Mouse (Mus musculus) Muller cell, postnatal 12 days (primary cell): ENCODE measurements at regions not wholly inside any gene's neighbourhood (a gene's known extent, or its start where the extent isn't known, plus 50 kb on each side); places are given as distances from the start of the nearest gene placed in this dataset.
A peak's percentile ranks its signal among the peaks of the same experiment; 100 is the strongest.

Experiments used
- DNase-seq: peaks from one replicate; pipeline ENCODE4 v3.0.0-alpha.2; 2015; ENCODE audit errors: inconsistent ontology term

DNA sequence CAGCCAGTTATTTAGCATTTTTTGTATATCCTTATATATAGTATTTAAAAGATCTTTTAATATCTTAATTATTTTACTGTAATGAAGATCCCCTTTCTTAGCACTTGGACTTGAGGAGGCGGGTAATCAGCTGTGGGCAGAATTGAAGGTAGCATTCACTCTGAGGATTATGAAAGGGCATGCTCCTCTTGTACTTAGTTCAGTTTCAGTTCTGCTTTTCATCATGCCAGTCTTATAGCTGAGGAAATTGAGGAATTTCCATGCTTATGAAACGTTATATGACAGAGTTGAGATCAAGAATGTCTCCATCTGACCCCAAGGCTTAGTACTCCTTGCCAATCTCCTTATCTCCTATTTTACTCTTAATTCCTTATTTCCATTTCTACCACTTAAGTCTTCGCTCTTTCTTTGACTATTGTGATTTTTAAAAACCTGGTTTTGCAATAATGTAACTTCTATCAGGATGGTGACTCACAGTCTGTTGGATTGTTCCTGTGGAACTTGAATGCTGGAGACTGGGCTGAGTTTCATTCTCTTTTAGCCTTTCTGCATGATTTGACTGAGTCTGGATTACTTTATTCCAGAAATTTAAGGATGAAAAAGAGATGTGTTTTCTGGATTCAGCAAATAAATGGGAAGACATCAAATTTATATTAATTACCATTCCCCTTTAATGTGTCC lies 133.6 kb downstream of the Papss1 start:
- DNase-seq = peak; percentile 2

DNA sequence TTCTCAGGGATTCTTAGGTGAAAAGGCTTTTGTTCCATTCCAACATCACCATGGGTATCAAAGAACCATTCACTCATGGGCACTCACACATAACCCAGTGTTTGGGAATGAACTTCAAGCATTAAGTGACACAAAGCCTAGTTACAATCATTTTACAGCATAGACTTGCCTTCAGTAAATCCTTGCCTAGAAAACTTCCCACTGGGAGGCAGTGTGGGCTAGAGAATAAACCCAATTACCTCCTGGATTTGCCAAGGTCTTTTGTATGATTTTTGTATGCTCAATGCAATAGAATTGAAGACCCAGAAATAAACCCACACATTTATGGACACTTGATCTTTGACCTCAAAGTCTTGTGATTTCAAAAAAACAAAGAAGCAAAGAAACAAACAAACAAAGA lies 138.6 kb downstream of the Papss1 start:
- DNase-seq = peak; percentile 30

DNA sequence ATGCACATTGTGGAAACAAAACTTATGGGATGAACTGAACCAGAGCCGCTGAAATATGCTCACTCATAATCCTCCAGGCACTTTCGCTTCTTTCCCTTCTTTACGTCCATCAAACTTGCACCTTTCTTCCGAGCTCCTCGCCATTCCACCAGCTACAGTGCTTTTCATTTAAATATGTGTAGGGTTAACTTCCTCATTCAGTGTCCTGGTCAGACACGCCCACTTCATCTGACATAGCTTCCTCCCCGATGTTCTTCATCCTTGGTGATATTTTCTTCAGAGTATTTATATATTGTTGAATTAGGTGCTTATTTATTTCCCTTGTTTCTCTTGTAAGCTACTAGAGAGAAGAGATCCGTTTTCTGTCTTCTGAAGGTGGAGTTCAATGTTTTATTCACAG lies 149.0 kb downstream of the Papss1 start:
- DNase-seq = no peak

DNA sequence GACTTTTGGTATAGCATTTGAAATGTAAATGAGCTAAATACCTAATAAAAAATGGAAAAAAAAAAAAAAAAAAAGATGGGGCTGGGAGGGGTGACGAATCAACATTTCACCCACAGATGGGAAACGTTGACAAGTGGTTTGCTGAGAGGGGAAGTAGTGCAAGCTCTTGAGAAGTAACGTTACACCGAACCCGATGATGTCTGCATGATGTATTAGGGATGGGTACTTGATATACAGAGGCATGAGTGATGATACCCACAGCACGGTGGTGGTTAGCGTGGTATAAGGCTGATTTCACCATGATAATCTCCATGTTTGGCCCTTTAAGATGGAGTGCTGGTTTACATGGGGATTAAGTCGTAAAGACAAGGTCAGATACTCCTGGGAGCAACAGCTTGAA lies 154.2 kb downstream of the Papss1 start:
- DNase-seq = no peak

DNA sequence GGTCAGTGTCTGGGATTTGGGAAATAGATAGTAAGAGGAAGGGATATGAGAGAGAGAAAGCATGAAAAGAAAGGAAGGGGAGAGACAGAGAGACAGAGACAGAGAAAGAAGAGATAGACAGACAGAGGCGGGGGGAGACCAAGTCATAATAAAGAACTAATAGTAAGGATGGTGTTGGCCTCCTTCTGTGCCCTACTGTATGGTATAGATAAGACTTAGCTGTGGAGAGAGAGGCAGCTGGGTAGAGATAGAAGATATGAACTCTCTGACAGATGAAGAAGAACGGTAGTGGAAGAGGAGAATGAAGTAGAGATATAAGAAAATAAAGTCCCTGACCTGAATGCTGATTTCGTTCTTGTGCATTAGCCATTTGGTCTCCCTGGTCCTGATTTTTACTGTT lies 164.1 kb downstream of the Papss1 start:
- no peak for DNase-seq

DNA sequence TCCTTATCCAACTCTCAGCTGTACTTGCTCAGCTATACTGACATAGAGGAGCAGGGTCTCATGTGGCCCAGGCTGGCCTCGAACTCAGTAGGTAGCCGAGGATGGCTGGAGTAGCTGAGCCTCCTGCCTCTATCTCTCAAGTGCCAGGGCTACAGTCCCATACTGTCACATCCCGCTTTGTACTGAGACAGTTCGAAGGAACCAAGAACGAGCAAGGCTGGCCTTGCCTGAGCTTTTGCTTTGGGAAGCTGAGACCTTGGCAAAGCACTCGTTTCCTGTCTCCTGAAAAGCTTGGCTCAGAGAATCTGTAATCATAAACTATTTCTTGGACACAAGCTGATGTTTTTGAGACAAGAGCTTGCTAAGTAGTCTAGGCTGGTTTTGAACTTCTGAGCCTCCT lies 169.7 kb downstream of the Papss1 start:
- DNase-seq = no peak

DNA sequence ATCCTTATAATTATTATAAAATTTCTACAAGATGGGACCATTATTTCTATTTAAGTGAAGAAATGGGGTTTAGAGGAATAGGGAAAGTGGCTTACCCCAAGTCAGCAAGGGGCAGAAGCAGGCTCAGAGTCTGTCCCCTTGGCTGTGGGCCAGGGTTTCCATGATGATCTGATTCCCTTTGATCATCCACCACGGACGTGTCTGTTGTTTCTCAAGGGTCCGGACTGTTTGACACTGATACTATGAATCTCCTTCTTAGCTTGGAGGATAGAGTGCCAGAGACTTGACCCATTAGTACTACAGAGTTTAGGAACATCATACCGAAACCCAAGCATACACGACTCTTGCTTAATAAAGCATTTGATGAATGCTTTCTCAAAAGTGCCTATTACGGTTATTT lies 172.9 kb downstream of the Papss1 start:
- no peak for DNase-seq

DNA sequence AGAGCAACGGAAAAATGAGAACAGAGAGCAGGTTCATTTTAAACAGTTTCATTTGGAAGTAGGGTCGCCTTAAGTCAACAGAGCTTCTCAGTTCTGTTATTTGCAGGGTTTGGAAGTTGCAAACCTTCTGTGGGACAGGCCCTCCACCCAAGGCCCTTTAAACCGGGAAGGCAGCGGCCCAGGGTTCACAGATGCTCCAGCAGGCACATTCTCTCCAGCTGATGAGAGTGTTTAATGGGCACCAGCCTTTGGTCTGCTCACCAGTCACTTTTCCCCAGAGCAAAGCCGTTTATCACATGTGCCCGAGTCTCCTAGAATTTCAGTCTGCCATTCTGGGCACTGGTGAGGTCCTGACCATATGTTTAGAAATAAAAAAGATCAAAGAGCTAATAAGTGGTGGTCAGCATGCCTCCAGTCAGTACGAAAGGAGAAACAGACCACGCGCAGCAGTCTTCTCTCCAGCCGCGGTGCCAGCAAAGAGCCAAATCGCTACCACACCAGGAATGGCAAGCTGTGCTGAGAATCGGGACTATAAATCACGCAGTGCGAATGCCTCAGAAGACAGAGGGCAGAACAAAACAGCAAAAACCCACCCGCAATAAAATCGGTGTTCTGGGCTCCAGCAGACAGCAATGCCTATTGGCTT lies 173.5 kb downstream of the Papss1 start:
- no peak for DNase-seq

DNA sequence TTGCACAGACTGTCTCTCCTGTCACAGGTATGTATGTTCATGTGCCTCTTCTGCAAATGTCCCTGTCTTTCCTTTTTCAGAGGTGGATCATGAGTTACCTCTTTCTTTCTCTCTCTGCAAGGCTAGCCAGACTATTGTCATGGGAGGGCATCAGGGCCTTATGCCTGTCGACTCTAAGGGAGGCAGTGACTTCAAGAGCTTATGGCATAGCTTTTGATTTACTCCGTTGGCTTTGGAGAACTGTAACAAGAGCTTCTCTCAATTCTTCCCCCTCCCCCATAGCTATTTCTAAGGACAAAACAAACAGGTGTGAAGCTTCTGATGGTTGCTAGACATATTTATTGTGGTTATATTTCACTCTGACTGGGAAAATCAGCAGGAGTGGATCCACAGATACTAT lies 191.0 kb downstream of the Papss1 start:
- DNase-seq = no peak

DNA sequence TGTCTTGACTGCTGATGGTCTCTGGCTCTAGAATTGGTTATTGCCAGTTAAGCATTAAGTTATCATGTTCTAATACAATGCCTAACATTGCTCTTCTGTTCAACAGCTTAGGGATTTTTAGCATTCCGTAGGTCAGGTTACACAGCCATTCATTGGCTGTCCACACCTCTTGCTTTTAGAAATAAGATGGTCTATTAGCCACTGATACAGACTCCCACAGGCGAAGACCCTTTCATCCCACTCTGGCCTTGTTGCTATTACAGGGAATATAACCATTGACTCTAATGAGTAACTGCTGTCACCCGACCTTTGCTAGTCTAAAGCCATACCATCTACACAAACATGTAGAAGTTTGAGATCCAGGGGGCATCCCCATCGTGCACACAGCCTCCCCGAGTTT lies 191.6 kb downstream of the Papss1 start:
- no peak for DNase-seq

DNA sequence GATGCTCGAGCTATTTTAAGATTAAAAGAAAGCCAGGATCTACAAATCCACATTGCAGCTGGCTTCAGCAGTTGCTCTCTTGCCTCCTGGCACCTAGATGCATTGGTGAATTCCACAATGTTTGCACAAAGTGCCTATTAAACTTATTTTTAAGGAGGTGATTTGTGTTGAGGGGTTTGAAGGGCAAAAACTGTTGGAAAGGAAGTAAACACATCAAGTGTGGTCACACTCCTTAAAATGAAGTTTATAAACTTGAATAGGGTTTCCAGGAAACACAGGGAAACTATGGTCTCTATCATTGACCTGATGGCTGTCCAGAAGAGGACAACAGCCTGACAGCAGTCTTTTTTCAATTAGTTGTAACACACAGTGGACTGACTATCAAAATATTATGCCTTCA lies 205.4 kb downstream of the Papss1 start:
- no peak for DNase-seq

DNA sequence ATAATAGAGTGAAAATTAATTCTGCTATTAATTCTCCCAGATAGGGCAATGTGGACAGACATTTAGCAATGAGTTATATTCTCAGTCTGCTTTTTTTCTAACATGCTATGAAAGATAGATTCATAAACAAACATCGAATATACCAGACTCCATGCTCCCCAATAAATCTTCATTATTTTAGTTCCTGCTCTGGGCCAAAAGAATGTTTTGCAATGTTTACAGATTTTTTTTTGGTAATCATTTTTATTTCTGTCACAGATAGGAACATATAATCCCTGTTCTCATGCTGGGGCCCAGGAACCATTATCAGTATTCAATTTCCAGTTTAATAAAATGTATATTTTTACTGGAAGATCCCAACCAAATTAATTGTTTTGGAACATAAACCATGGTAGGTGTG lies 205.9 kb downstream of the Papss1 start:
- DNase-seq = no peak

DNA sequence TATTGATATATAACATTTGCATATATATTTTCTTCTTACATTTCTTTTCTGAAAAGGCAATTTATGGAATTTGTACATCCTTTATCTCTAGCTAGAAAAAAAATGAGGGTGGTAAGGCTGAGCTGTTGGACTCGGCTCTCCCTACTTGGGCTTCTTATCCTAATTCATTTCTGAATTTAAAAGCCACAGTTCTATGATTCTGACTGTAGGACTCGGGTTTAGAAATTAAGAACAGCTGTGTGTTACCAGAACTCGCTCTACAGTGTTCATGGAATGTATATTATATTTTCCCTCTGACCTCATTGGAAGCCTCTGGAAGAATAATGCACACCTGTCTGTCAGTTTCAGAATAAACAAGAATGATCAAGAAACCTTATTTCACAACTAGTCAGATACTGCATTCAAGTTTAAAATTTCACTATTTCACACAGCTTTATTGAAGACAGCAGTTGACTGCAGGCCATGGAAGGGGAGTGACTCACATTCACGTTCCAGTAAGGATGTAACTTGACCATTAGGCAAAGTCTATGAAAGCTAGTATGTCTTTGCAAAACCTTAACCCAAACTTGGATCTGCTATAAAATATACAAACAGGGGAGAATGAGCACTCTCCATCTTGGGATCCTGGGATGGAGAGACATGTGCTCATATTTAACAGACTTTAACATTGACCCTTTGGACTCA lies 207.4 kb downstream of the Papss1 start:
- DNase-seq = no peak

DNA sequence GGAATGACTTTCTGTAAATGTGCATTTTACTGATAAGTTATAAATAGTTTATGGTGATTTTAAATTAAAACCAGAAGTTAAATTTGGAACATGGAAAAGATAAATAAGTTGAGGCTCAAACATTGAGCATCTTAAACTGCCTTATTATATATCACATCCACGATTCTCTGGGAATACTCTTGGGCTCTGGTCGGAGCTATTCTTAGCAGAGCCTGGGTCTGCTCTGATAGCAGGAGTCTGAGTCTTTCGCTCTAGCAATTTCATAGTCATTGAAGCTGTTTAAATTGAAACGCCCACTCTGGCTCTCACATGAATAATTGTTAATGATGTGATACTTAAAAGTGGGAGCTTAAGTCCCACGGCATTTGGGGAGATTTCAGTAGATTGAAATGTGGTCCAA lies 208.0 kb downstream of the Papss1 start:
- DNase-seq = no peak

DNA sequence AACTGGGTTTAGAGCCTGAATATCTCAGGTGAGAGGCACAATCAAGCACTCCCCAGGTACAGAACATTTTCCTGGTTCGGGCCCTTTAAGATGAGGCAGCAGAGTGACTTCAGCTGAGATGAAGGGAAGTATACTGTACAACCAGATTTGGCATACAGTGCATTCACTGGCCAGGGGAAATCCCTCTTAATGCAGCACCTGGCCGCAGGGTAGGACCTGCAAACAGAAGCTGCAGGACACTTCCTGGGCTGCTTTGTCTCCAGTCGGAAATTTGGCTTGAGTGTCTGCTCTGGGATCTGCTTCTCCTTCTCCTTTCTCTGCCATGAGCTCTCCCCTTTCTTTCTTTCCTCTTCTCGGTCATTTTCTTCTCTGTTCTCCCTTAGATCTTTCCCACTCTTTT lies 210.9 kb downstream of the Papss1 start:
- no peak for DNase-seq

DNA sequence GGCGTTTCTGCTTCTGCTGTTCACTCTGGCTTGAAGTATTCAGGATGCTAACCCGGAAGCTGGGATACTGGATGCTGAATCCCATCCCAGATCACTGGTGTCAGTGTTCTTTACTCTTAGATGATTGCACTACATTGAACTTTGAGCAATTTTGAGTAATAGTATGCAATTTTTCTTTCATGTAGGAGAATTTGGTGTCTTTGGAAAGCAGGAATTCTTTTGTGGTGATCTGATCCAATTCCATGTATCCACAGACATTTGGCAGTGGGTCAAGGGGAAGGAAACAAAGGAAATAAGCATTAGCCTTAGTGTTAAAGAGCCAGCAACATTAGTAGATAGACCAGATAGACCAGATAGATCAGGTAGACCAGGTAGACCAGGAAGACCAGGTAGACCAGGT lies 212.1 kb downstream of the Papss1 start:
- DNase-seq = peak; percentile 73

DNA sequence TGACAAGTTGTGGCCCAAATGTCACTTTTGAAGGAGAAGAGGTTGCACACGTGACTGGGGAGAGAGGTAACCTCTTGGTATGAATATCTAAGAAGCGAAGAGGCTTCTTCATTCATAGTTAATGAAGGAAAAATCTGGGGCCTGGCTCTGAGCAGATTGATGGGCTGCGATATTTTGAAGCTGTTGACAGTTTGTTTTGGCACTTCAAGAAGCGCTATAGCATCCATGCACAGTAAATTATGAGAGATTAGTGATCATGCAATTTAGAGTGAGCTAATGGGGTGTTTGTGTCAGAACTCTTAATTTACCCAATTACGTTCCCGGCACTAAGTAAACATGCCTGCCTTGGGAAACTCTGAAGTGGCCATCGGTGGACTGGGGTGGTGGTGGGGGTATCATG lies 215.2 kb downstream of the Papss1 start:
- DNase-seq = no peak

DNA sequence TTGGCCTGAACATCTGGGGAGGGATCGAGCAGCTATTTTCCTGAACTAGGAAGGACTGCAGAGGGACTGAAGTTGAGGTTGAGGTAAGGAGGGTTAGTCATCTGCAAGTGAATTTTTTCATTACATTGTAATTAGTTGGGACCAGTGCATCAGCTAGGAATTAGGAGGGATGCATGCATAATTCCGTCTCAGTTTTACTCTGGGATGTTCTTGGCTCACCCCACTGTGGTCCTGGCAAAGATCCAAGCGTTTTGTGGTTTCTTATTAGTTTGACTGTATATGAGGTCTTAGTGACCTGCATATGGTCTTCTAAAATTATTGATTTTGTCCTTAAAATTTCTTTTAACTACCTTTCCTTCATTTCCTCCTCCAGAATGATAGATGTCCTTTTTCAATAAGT lies 221.0 kb downstream of the Papss1 start:
- no peak for DNase-seq

DNA sequence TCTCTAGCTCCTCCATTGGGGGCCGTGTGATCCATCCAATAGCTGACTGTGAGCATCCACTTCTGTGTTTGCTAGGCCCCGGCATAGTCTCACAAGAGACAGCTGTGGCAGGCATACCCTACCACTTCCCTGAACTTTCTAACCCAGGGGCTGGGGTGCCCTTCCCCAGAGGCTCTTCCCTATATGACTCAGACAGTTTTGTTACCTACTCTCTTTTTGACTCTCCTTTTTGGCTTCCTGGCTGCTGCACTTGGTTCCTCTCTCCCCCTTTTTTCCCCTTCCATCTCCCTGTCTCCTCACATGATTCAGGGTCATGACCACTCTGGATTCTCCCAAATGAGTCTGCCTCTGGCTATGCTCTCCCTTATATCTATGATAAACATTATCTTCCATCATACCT lies 223.8 kb downstream of the Papss1 start:
- DNase-seq = no peak

DNA sequence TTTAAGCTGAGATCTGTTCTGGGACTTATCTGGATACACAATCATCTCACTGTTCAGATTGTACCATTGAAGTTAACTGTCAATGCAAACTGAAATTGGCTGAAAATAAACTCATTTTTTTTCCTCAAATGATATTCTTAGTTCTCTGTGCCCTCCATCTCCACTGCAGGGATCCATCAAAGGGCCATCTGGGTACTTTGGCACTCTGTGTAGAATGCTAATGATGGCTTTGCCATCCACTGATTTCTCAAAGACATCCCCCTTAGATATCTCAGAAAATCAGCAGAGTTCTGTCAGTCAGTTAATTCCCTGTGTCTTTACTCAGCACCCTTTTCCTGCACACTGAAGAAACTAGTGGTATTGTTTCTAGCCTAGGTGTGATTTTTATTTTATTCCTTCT lies 224.6 kb downstream of the Papss1 start:
- no peak for DNase-seq

DNA sequence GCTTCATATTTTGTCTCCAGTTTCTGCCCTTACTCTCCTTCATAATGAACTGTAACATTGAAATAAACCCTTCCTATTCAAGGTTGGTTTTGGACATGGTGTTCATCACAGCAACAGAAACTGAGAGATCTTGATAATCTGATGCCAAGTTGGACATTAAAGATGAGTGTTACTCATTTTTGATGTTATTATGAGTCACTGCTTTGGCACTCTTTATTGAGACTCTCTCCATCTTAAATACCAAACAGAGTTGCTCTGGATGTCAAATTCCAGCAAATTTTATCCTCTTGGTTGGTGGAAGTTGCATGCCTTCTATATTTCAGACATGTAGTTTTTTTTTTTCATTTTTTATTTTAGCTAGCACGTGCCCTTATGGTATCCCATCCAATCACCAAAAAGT lies 229.5 kb downstream of the Papss1 start:
- peak; percentile 52 for DNase-seq

DNA sequence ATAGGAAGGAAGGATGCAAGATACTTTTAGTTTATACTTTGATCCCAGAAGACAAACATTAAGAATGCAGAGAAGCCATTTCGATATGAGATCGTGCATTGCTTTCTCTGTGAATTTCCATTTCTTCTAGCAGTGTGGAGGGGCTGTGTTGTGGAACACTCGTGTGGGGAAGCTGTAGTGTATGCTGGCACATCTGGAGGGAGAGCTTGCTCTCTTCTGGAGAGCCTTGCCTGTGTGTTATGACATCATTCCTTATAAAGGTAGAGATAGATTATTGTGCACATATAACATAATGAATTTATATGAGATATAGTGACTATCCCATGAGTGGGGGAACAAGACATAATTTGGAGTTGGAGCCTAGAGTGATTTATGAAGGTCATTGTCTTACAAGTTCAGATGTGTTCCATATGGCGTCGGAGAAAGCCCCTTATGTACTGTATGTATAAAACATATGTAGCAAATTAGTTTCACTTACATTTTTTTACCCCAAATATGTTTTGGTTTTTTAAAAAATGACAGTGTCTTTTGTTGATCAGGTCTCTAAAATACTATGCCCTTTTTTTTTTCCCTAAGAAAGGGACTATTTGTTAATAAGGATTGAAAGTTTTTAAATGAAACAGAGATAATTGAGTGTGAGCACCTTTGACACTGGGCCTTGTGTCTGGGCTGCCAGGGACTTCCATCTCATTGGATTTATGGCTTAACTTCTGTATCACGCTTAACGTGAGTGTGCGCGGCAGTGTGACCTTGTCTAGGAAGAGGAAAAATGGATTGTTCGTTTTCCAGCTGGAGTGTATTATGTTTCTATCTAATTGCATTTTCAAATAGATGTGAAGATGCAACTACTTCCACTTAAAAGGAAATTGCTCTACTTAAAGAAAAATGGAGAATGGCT lies 230.8 kb downstream of the Papss1 start:
- no peak for DNase-seq
